Mouse (Mus musculus) fat pad, adult 2 months (tissue): ENCODE results near the gene Cd209d.
"Not testable (repeated sequence)": the region's sequence is repeated elsewhere in the genome, so short reads cannot be mapped to it uniquely, and the experiment has no call there.

Source experiments
- DNase-seq: peaks from one replicate; pipeline ENCODE4 v3.0.0-alpha.2; 2011; ENCODE audit warnings: low read depth, low spot score; ENCODE audit errors: extremely low read depth

Cd209d gene

DNA sequence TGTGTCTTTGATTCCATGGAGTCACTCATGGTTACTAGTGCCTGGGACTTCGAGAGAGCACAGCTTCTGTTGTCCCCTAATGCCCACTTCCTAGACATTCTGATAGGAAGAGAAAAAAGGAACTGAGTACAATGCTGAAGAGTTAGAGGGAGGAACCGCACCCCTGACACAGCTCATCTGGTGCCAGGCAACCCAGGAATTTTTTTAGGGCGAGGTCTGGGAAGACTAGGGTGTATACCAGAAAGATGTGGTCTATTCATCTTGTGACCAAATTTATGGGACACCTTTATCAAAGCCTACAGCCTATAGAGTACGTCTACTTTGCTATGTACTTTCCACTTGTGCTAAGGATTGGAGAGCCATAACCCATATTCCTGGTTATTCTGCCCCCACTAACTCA lies at the start of gene Cd209d:
Cd209d (minus strand) TSS at position 101 of the 400 bp plus-strand sequence.
- DNase-seq = no peak

- no peak for DNase-seq
Observed at GRCm38 (mm10) chr8:3926744-3927143, 48.4 kb upstream of the Cd209d start, which contains the start of gene Cd209b. Cd209b (minus strand) TSS chr8:3926844.

- DNase-seq = no peak
Observed at GRCm38 (mm10) chr8:3876121-3876520, 2.2 kb downstream of the Cd209d start.

GRCm38 (mm10) chr8:3862736-3863135 lies 15.6 kb downstream of the Cd209d start:
- DNase-seq = not testable (repeated sequence)

- no peak for DNase-seq
Observed at GRCm38 (mm10) chr8:3854209-3854608, 24.1 kb downstream of the Cd209d start, which contains the start of gene Cd209e. Cd209e (minus strand) TSS chr8:3854309.
